Mouse (Mus musculus): ENCODE results near the gene Gm49339. TPM values are rescaled to one million over a fixed set of nuclear protein-coding genes. Genes with fewer than 3 reads are reported as not detected.

Gene Gm49339
- polyA plus RNA-seq, 1 experiment, result not detected

- TF ChIP-seq MYOD1 (IDR thresholded peaks at IDR 0.05; ENCODE audit: control insufficient read depth in 1 of 3, insufficient read length in 2 of 3, low read depth in 2 of 3) (no peak), CEBPB (IDR thresholded peaks at IDR 0.05; ENCODE audit: insufficient read depth, poor library complexity, severe bottlenecking) (no peak), E2F4 (IDR thresholded peaks at IDR 0.05; ENCODE audit: insufficient read depth) (no peak), MYOG (IDR thresholded peaks at IDR 0.05; ENCODE audit: control insufficient read depth in 1 of 3, insufficient read depth in 1 of 3, insufficient read length in 2 of 3, low read depth in 2 of 3) (no peak), REST (IDR thresholded peaks at IDR 0.05; ENCODE audit: insufficient read depth, insufficient read length) (no peak)
- Histone ChIP-seq H3K27me3 (ENCODE audit: control insufficient read depth, insufficient read depth, insufficient read length) (no peaks in the 10 kb centered on the region), H3K36me3 (ENCODE audit: control insufficient read depth, insufficient read depth) (no peaks in the 10 kb centered on the region), H3K79me2 (ENCODE audit: control insufficient read depth, insufficient read depth) (no peaks in the 10 kb centered on the region), H3ac (ENCODE audit: control insufficient read depth, insufficient read length) (no peak overlapping the region), H3K4me3 (no peak overlapping the region), H3K4me2 (ENCODE audit: low read depth) (no peak overlapping the region)
Measured at GRCm38 (mm10) chr10:51530813-51531212, 50.4 kb downstream of the Gm49339 start.

Other genes with a start within 250 kb of the Gm49339 start
- not detected for gene Lilr4b, start within 50 bp of the Gm49339 start, polyA plus RNA-seq (2012; fragmentation: generic; extraction: Trizol)
- not detected for gene Lilrb4a, start 10.3 kb downstream of the Gm49339 start, polyA plus RNA-seq (2012; fragmentation: generic; extraction: Trizol)
- not detected for gene Fam162b, start 109.9 kb downstream of the Gm49339 start, polyA plus RNA-seq (2012; fragmentation: generic; extraction: Trizol)
- not detected for gene Gprc6a, start 150.8 kb downstream of the Gm49339 start, polyA plus RNA-seq (2012; fragmentation: generic; extraction: Trizol)
- not detected for gene Rfx6, start 197.1 kb downstream of the Gm49339 start, polyA plus RNA-seq (2012; fragmentation: generic; extraction: Trizol)

All from myocyte (in vitro differentiated cells).